Mouse (Mus musculus): Measurements from ENCODE around the gene Pacrg. TPM values are rescaled to one million over a fixed set of nuclear protein-coding genes. Genes with fewer than 3 reads are reported as not detected.
A peak's percentile ranks its signal among the peaks of the same experiment; 100 is the strongest.

Gene Pacrg
- polyA plus RNA-seq, 1 experiment from 2014 or later = 1.1 TPM

DNA sequence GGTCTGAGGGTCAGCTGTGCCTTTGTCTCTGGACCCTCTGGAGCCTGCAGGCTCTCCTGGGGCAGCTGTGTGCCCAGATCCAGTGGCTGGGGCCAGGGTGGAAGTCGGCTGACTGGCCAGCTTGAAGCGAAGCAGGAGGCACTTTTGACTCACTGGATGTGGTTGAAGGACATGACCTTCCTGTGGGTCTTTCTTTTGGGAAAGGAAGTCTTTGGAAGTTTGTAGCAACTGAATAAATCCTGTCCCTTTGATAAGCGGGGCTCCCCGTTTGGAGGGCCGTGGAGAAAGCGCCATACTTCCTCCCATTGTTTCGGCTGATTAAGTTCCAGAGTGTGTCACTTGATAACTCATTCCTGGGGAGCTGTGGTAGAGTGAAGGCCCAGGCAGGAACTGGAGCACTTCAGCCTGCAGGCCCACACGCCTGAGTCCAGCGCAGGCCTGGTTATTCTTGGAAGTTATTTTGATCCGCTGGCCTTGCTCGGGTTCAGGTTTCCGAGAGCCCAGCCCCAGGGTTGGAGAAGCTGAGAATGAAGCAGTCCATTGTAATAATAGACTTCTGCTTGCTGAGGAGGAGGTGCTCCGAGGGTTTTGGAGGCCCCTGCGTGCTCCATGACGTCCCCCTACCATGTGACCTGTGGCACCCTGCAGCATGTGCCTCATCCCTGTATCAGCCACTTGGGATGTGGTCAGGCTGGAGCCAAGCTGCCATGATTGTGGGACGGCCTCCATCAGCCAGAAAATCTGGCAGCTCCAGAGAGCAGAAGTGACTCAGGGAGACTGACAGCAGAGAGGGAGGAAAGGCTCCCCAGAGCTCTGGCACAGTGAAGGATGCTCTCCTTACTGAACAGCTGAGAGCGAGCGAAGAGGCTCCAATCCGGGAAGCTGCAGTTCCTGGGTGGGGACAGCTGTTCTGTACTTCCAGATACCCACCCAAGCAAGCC is 449.6 kb downstream of the Pacrg start:
- peaks cover 49% of the 10 kb centered on the region for H3K4me1 ChIP-seq (ENCODE audit: control insufficient read depth, insufficient read depth, low read length)
- no peaks in the 10 kb centered on the region for H3K27me3 ChIP-seq (ENCODE audit: control insufficient read depth, insufficient read depth, low read length)
- WGBS = 18% methylated on average over 19 of the region's 19 CpGs
- H3K36me3 ChIP-seq (ENCODE audit: control insufficient read depth, insufficient read depth) = no peaks in the 10 kb centered on the region
- H3K27ac ChIP-seq (ENCODE audit: low read length) = peak overlapping the region; percentile 100
- H3K4me3 ChIP-seq (ENCODE audit: low read length) = no peak overlapping the region; the same call in 1 of the 2 replicates
- no peaks in the 10 kb centered on the region for H3K9me3 ChIP-seq (replicated peaks; ENCODE audit: control insufficient read depth, low read length)
- H3K9ac ChIP-seq (ENCODE audit: low read length) = peak overlapping the region; percentile 68
- peak overlapping the region; percentile 53 for H3K4me2 ChIP-seq (ENCODE audit: low read depth, low read length)
- ATAC-seq (replicated peaks; ENCODE audit: extremely low read depth, insufficient read depth, low FRiP score) = peak; percentile 87

DNA sequence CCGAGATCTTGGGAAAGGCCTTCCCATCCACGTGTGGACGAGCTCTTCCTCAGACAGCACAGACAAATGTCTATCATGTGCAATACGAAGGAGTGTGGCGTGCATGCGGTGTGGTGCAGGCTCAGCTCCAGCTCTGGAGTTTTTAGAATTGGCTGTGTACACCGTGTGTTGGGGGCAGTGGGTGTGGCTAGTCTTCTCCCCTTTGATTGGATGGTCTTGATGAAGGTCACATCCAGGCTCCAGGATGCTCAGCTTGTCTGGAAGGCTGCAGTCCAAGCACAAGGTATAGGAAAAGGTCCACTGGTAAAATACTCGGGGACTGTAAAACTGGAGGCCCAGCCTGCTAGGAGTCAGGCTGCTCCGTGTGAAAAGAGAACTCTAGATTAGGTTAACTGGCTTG is 450.4 kb downstream of the Pacrg start:
- peaks cover 44% of the 10 kb centered on the region for H3K4me1 ChIP-seq (ENCODE audit: control insufficient read depth, insufficient read depth, low read length)
- peak overlapping the region; percentile 52 for H3K4me2 ChIP-seq (ENCODE audit: low read depth, low read length)
- no peak overlapping the region for H3K4me3 ChIP-seq (ENCODE audit: low read length)
- peak; percentile 3 for ATAC-seq (replicated peaks; ENCODE audit: extremely low read depth, insufficient read depth, low FRiP score)
- peak overlapping the region; percentile 68 for H3K9ac ChIP-seq (ENCODE audit: low read length)
- H3K27me3 ChIP-seq (ENCODE audit: control insufficient read depth, insufficient read depth, low read length) = no peaks in the 10 kb centered on the region
- no peaks in the 10 kb centered on the region for H3K9me3 ChIP-seq (replicated peaks; ENCODE audit: control insufficient read depth, low read length)
- WGBS = 51% methylated on average over 9 of the region's 9 CpGs
- H3K27ac ChIP-seq (ENCODE audit: low read length) = peak overlapping the region; percentile 100
- no peaks in the 10 kb centered on the region for H3K36me3 ChIP-seq (ENCODE audit: control insufficient read depth, insufficient read depth)

DNA sequence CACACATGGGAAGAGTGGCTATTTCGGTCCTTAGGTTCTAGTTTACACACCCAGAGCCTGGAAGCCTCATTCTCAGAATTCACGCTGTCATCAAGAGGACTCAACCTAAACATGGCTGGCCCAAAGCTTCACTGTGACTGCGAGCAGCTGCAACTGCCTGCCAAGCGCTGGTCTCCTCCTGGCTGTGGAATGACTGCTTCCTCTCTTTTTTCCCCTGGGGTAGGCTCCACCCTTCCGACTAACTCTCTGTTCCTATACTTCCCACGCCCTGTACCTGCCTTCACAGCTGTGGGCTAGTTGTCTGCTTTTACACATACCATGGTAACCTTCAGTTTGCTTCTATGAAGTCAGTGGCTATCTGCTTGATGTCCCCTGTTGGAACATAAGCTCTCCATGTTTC is 453.6 kb downstream of the Pacrg start:
- Histone ChIP-seq H3K4me1 (ENCODE audit: control insufficient read depth, insufficient read depth, low read length) (peaks cover 37% of the 10 kb centered on the region), H3K27me3 (ENCODE audit: control insufficient read depth, insufficient read depth, low read length) (no peaks in the 10 kb centered on the region), H3K9ac (ENCODE audit: low read length) (peak overlapping the region; percentile 34), H3K27ac (ENCODE audit: low read length) (peak overlapping the region; percentile 19), H3K4me2 (ENCODE audit: low read depth, low read length) (no peak overlapping the region), H3K4me3 (ENCODE audit: low read length) (no peak overlapping the region), H3K9me3 (replicated peaks; ENCODE audit: control insufficient read depth, low read length) (no peaks in the 10 kb centered on the region), H3K36me3 (ENCODE audit: control insufficient read depth, insufficient read depth) (no peaks in the 10 kb centered on the region)
- 30% methylated on average over 6 of the region's 6 CpGs for WGBS
- ATAC-seq (replicated peaks; ENCODE audit: extremely low read depth, insufficient read depth, low FRiP score) = no peak

DNA sequence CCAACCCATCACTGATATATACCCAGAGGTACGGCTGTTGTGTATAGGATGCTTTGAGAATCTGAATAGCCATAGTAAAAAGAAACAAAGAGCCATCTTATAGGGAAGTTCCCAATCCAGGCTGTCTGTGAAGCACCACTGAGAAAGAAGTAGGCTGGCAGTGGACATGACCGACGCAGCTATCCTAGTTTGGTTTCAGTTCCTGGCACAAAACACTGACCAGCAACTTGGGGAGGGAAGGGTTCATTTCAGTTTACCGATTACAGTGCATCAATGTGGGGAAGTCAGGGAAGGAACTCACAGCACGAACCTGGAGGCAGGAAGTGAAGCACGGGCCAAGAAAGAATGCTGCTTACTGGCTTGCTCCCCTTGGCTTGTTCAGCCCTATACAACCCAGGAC is 456.7 kb downstream of the Pacrg start:
- Histone ChIP-seq H3K9ac (ENCODE audit: low read length) (no peak overlapping the region), H3K4me1 (ENCODE audit: control insufficient read depth, insufficient read depth, low read length) (peaks cover 30% of the 10 kb centered on the region), H3K9me3 (replicated peaks; ENCODE audit: control insufficient read depth, low read length) (no peaks in the 10 kb centered on the region), H3K27ac (ENCODE audit: low read length) (no peak overlapping the region), H3K27me3 (ENCODE audit: control insufficient read depth, insufficient read depth, low read length) (no peaks in the 10 kb centered on the region), H3K4me2 (ENCODE audit: low read depth, low read length) (no peak overlapping the region), H3K36me3 (ENCODE audit: control insufficient read depth, insufficient read depth) (no peaks in the 10 kb centered on the region), H3K4me3 (ENCODE audit: low read length) (no peak overlapping the region)
- no peak for ATAC-seq (replicated peaks; ENCODE audit: extremely low read depth, insufficient read depth, low FRiP score)
- WGBS = 86% methylated on average over 6 of the region's 6 CpGs

DNA sequence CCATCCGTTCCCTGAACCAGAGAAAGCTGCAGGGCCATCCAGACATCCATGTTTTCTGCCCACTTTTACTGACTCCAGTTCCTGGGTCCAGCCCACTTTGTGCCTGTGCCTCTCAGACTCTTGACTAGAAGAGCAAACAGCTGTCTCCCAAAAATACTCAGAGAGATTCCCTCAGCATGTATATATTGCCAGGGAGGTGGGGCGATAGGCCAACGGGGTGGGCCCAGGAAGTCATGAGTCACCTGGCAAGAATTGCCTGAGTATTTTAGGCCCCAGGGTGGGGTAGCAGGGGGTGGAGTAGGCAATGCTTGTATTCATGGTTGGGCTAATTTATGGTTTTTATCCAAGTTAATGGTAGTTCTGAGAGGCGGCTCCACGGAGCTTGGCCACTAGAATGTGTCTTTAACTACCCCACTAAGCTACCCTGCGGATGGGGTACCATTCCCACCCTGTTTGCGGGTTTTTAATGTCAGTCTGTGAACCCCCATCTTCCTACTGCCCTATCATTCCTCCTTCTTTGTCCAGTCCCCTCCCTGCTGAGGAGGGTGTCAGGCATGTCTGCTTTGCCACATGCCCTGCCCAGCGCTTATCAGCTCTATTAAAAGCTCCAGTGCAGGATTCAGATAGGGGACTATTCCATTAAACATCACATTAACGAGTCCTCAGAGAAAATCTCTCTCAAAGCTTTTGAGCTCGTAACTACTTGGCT is 461.5 kb downstream of the Pacrg start:
- Histone ChIP-seq H3K27me3 (ENCODE audit: control insufficient read depth, insufficient read depth, low read length) (no peaks in the 10 kb centered on the region), H3K36me3 (ENCODE audit: control insufficient read depth, insufficient read depth) (no peaks in the 10 kb centered on the region), H3K4me1 (ENCODE audit: control insufficient read depth, insufficient read depth, low read length) (peaks cover 36% of the 10 kb centered on the region), H3K9ac (ENCODE audit: low read length) (peak overlapping the region; percentile 66), H3K4me2 (ENCODE audit: low read depth, low read length) (peak overlapping the region; percentile 42), H3K27ac (ENCODE audit: low read length) (peak overlapping the region; percentile 95), H3K4me3 (ENCODE audit: low read length) (no peak overlapping the region), H3K9me3 (replicated peaks; ENCODE audit: control insufficient read depth, low read length) (no peaks in the 10 kb centered on the region)
- peak; percentile 84 for ATAC-seq (replicated peaks; ENCODE audit: extremely low read depth, insufficient read depth, low FRiP score)
- 45% methylated on average over 10 of the region's 10 CpGs for WGBS

DNA sequence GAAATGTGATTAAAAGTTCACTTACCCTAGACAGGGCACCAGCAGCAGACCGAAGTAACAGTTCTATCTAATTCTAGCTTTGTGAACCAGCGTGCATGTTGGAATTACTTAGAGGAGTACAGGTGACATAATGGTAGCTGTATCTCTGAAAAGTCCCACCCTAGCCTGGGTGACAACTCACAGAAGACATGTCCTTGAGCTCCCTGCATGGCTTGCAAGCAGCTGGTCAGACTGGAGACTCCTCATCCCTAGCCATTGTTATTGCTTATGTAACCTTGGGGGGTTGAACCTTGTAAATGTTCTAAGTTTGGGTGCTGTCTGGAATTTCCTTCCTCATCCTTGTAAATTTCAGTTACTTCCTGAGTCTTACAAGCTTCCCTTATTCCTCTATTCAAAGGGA is 462.5 kb downstream of the Pacrg start:
- 90% methylated on average over 2 of the region's 2 CpGs for WGBS
- Histone ChIP-seq H3K4me1 (ENCODE audit: control insufficient read depth, insufficient read depth, low read length) (peaks cover 46% of the 10 kb centered on the region), H3K4me2 (ENCODE audit: low read depth, low read length) (no peak overlapping the region), H3K27me3 (ENCODE audit: control insufficient read depth, insufficient read depth, low read length) (no peaks in the 10 kb centered on the region), H3K9me3 (replicated peaks; ENCODE audit: control insufficient read depth, low read length) (no peaks in the 10 kb centered on the region), H3K4me3 (ENCODE audit: low read length) (no peak overlapping the region), H3K36me3 (ENCODE audit: control insufficient read depth, insufficient read depth) (no peaks in the 10 kb centered on the region), H3K27ac (ENCODE audit: low read length) (peak overlapping the region; percentile 95), H3K9ac (ENCODE audit: low read length) (no peak overlapping the region)
- no peak for ATAC-seq (replicated peaks; ENCODE audit: extremely low read depth, insufficient read depth, low FRiP score)

DNA sequence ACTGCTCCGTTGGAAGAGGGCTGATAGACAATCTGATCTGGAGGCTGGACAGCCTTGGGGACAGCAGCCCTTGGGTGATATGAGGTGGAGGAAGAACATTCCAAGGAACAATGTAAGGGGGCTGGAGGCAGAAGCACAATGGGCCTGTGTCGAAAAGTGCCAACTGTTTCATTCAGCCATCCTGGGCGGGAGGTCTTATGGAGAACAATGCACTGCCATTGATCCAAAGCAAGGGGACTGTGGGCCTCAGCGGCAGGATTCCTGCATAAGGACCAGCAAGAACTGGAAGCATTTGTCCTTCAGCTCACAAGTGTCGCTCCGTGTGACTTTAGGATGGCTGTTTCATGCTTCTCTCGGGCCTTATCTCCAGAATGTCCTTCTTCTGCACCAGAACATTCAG is 465.8 kb downstream of the Pacrg start:
- Histone ChIP-seq H3K27ac (ENCODE audit: low read length) (peak overlapping the region; percentile 75), H3K4me1 (ENCODE audit: control insufficient read depth, insufficient read depth, low read length) (peaks cover 61% of the 10 kb centered on the region)

DNA sequence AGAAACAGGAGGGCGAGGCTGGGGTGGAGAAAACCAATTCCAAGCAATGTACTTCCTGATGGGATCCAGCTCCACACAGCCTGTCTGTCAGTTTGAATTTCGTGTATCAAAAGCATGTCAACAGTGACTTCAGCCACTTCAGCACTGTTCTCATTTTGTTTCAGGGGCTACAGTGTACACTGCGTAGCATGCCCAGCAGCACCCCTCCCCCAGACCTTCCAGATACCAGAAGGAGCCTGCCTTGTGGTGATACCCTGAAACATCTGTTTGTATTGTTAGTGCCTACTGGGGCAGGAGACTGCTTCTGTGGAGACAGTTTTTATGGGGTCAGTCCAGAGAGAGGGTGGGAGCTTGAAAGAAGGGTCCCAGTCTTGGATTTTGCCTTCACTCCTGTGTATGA is 466.4 kb downstream of the Pacrg start:
- no peak; the same call in 1 of the 2 replicates for ATAC-seq (replicated peaks; ENCODE audit: extremely low read depth, insufficient read depth, low FRiP score)
- 0 out of 2 replicates have a peak overlapping the region, but pooled peaks have one; percentile 5 for H3K9ac ChIP-seq (ENCODE audit: low read length)
- no peak overlapping the region for H3K4me3 ChIP-seq (ENCODE audit: low read length)
- no peak overlapping the region for H3K4me2 ChIP-seq (ENCODE audit: low read depth, low read length)
- no peaks in the 10 kb centered on the region for H3K27me3 ChIP-seq (ENCODE audit: control insufficient read depth, insufficient read depth, low read length)
- 51% methylated on average over 3 of the region's 3 CpGs for WGBS
- no peaks in the 10 kb centered on the region for H3K9me3 ChIP-seq (replicated peaks; ENCODE audit: control insufficient read depth, low read length)
- peaks cover 55% of the 10 kb centered on the region for H3K4me1 ChIP-seq (ENCODE audit: control insufficient read depth, insufficient read depth, low read length)
- peak overlapping the region; percentile 75 for H3K27ac ChIP-seq (ENCODE audit: low read length)
- H3K36me3 ChIP-seq (ENCODE audit: control insufficient read depth, insufficient read depth) = no peaks in the 10 kb centered on the region

More for the DNA sequence above, 465.8 kb downstream of the Pacrg start:
- ATAC-seq (replicated peaks; ENCODE audit: extremely low read depth, insufficient read depth, low FRiP score) = no peak
- no peaks in the 10 kb centered on the region for H3K27me3 ChIP-seq (ENCODE audit: control insufficient read depth, insufficient read depth, low read length)
- H3K4me2 ChIP-seq (ENCODE audit: low read depth, low read length) = no peak overlapping the region
- WGBS = 45% methylated on average over 7 of the region's 7 CpGs
- H3K9ac ChIP-seq (ENCODE audit: low read length) = peak overlapping the region; percentile 39; the same call in 1 of the 2 replicates
- H3K4me3 ChIP-seq (ENCODE audit: low read length) = no peak overlapping the region
- no peaks in the 10 kb centered on the region for H3K9me3 ChIP-seq (replicated peaks; ENCODE audit: control insufficient read depth, low read length)
- H3K36me3 ChIP-seq (ENCODE audit: control insufficient read depth, insufficient read depth) = no peaks in the 10 kb centered on the region
